Mouse (Mus musculus) erythroblast, embryonic 14.5 days (primary cell): ENCODE data around the gene Pitpna.

Experiments
- GATA1 ChIP-seq: IDR thresholded peaks from 2 replicates; pipeline ENCODE4 v1.6.1; 2012; ENCODE audit warnings: low read length, inconsistent platforms, mixed read lengths
- TAL1 ChIP-seq: IDR thresholded peaks from 3 replicates; pipeline ENCODE4 v1.6.1; 2012; ENCODE audit warnings: low read length, inconsistent platforms, mixed read lengths

GRCm38 (mm10) chr11:75657841-75658240 lies 69.9 kb downstream of the Pitpna start:
- TF ChIP-seq GATA1 (no peak), TAL1 (no peak)
